Mouse (Mus musculus) lung, postnatal 0 days (tissue): ENCODE data around the gene Spink4. TPM values are rescaled to one million over a fixed set of nuclear protein-coding genes. Genes with fewer than 3 reads are reported as not detected.
A peak's percentile ranks its signal among the peaks of the same experiment; 100 is the strongest.

Experiments used
- ATAC-seq: fragments of 200-750 bp; cut with Nextera tagmentation; 2 replicates; pipeline ENCODE4 v1.8.0; 2017; ENCODE audit warnings: moderate library complexity
- DNase-seq: peaks from one replicate; pipeline ENCODE4 v3.0.0-alpha.2; 2016; ENCODE audit warnings: low spot score
- H3K27ac ChIP-seq: fragments of 300-500 bp; sonication (generic); 2 replicates; pipeline ENCODE4 v1.5.1; 2014; ENCODE audit warnings: antibody characterized with exemption, mild to moderate bottlenecking, low read length, mixed read lengths
- H3K27me3 ChIP-seq: fragments of 300-500 bp; sonication (generic); replicated peaks from 2 replicates; pipeline ENCODE4 v1.6.1; 2014; ENCODE audit warnings: low read length, mixed read lengths; ENCODE audit not compliant: insufficient read depth
- H3K36me3 ChIP-seq: fragments of 300-500 bp; sonication (generic); 2 replicates; pipeline ENCODE4 v1.6.1; 2014; ENCODE audit warnings: low read length, mixed read lengths; ENCODE audit not compliant: insufficient read depth
- H3K4me1 ChIP-seq: fragments of 300-500 bp; sonication (generic); 2 replicates; pipeline ENCODE4 v1.6.1; 2014; ENCODE audit warnings: antibody characterized with exemption, low read depth, low read length, mixed read lengths; ENCODE audit not compliant: insufficient read depth
- H3K4me2 ChIP-seq: fragments of 300-500 bp; sonication (generic); replicated peaks from 2 replicates; pipeline ENCODE4 v1.6.1; 2014; ENCODE audit warnings: low read depth, mild to moderate bottlenecking, low read length, moderate library complexity, mixed read lengths
- H3K4me3 ChIP-seq: fragments of 300-500 bp; sonication (generic); 2 replicates; pipeline ENCODE4 v1.5.1; 2014; ENCODE audit warnings: low read depth, low read length
- H3K9ac ChIP-seq: fragments of 300-500 bp; sonication (generic); replicated peaks from 2 replicates; pipeline ENCODE4 v1.6.1; 2014; ENCODE audit warnings: low read depth, mild to moderate bottlenecking
- H3K9me3 ChIP-seq: fragments of 300-500 bp; sonication (generic); 2 replicates; pipeline ENCODE4 v1.6.1; 2016; ENCODE audit warnings: low read length, mixed read lengths
- CTCF ChIP-seq: IDR thresholded peaks from 2 replicates; pipeline ENCODE4 v1.5.1; 2016; ENCODE audit warnings: antibody characterized with exemption, mild to moderate bottlenecking
- EP300 ChIP-seq: IDR thresholded peaks from 2 replicates; pipeline ENCODE4 v1.6.1; 2016; ENCODE audit warnings: antibody characterized with exemption, mild to moderate bottlenecking, control low read depth
- WGBS: fragments of 180-500 bp; shearing (Covaris S2); extraction: QIAGEN DNeasy Blood & Tissue Kit; methylation state at CpG from one replicate; pipeline ENCODE4 v1.1.7; 2014; 5-methylcytosine and 5-hydroxymethylcytosine counted together
- polyA plus RNA-seq: library from polyadenylated mRNA; unstranded; fragments of >200 nt; fragmentation: Nextera tagmentation; extraction: Ambion mirVana; gene quantifications from 2 replicates; pipeline ENCODE4 v1.2.1, GENCODE M21; 2015

Gene Spink4
- polyA plus RNA-seq, 1 experiment from 2014 or later, result 3.5 TPM

DNA sequence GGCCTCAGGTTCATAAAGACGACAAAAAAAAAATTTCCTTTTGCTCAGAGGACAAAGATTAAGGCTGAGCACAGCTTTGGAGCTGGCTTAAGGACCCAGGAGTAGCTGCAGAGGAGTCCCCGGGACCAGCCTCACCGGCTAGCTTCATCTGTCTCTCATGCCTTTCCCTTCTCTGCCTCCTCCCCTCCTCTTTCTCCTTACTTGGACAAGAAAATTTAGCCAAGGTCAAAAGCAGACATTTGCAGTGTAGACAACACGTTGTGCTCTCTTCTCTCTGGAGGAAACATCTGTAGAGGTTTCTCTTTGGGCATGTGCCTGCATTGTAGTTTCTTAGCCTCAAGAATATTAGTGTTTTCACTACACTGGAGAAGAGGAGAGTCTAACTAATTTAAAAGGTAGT lies 34.0 kb upstream of the Spink4 start:
- WGBS, result 60% methylated on average over 4 of the region's 4 CpGs
- H3K4me3 ChIP-seq, result no peak overlapping the region
- TF ChIP-seq EP300, result no peak
- TF ChIP-seq CTCF, result no peak
- no peaks in the 10 kb centered on the region for H3K36me3 ChIP-seq
- no peaks in the 10 kb centered on the region for H3K9me3 ChIP-seq
- ATAC-seq (no peak), DNase-seq (no peak)
- no peaks in the 10 kb centered on the region for H3K27me3 ChIP-seq
- 0 out of 2 replicates have a peak, but pooled peaks cover 4% of the 10 kb centered on the region for H3K4me1 ChIP-seq
- H3K9ac ChIP-seq, result no peak overlapping the region
- H3K27ac ChIP-seq, result no peak overlapping the region
- H3K4me2 ChIP-seq, result no peak overlapping the region

DNA sequence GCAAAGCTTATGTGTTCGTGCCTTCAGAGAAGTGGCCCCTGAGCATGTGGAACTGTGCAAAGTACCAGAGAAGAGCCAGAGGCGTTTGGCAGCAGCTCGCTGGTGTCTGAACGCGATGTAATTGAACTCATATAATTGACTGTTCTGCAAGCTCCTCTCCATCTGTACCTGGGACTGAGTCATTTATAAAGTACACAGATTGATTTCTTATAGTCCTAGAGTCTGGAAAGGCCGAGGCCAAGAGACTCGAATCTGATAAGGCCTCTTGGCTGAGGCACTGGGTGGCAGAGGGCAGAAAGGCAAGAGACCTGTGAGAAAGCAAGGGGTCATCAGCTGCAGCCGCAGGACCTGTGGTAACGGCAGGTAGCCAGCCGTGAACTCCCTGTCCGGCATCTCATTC lies 31.0 kb upstream of the Spink4 start:
- Histone ChIP-seq H3K27ac (no peak overlapping the region), H3K4me2 (no peak overlapping the region), H3K36me3 (no peaks in the 10 kb centered on the region), H3K9me3 (no peaks in the 10 kb centered on the region), H3K4me1 (0 out of 2 replicates have a peak, but pooled peaks cover 4% of the 10 kb centered on the region), H3K27me3 (no peaks in the 10 kb centered on the region), H3K4me3 (no peak overlapping the region), H3K9ac (no peak overlapping the region)
- WGBS, result 69% methylated on average over 11 of the region's 11 CpGs
- no peak for DNase-seq
- ATAC-seq, result no peak
- TF ChIP-seq EP300 (no peak), CTCF (no peak)

DNA sequence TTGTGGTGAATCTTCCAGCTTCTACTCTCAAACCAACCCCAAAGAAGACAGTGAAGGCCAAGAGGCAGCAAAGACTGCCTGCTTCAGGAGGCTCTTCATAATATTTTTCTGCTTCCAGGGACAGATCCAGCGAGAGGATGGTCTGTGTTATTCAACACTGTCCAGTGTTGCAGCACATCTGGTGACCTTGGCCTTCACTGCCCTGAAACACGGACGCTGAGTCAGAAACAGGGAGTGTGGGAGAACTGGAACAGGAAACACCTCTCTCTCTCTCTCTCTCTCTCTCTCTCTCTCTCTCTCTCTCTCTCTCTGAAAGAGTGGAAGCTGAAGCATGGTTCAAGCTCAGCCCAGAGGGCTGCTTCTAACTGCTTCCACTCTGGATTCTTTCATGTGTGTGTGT lies 30.6 kb upstream of the Spink4 start:
- no peaks in the 10 kb centered on the region for H3K9me3 ChIP-seq
- no peaks in the 10 kb centered on the region for H3K36me3 ChIP-seq
- H3K9ac ChIP-seq, result no peak overlapping the region
- 22% methylated on average over 3 of the region's 3 CpGs for WGBS
- no peak overlapping the region for H3K27ac ChIP-seq
- ATAC-seq (peak; percentile 76), DNase-seq (peak; percentile 76)
- no peaks in the 10 kb centered on the region for H3K27me3 ChIP-seq
- 0 out of 2 replicates have a peak, but pooled peaks cover 4% of the 10 kb centered on the region for H3K4me1 ChIP-seq
- no peak overlapping the region for H3K4me2 ChIP-seq
- no peak overlapping the region for H3K4me3 ChIP-seq
- TF ChIP-seq EP300 (peak; percentile 69), CTCF (no peak)

DNA sequence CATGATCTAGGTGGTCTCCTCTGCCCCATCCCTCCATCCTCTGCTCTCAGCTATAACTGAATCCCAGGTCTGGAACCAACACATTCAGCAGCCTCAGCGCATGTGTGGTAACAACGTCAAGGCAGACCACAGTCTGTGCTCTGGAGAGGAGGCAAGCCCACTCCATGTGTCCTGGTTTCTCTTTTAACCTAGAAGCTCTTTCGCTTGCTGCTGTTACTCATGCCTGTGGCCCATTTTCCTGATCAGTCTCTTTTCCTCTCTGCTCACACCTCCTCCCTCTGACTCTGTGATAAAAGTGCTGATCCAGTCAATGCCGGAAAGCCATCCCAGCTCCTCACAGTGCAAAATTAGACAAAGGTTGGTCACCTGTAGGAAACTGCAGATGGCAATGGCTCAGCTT lies 29.9 kb upstream of the Spink4 start:
- Histone ChIP-seq H3K4me2 (no peak overlapping the region), H3K9ac (no peak overlapping the region), H3K36me3 (no peaks in the 10 kb centered on the region), H3K4me3 (no peak overlapping the region), H3K9me3 (no peaks in the 10 kb centered on the region), H3K27me3 (no peaks in the 10 kb centered on the region), H3K27ac (no peak overlapping the region), H3K4me1 (0 out of 2 replicates have a peak, but pooled peaks cover 4% of the 10 kb centered on the region)
- ATAC-seq (no peak), DNase-seq (no peak)
- WGBS, result 86% methylated on average over 4 of the region's 4 CpGs
- TF ChIP-seq CTCF, result no peak
- no peak for TF ChIP-seq EP300

DNA sequence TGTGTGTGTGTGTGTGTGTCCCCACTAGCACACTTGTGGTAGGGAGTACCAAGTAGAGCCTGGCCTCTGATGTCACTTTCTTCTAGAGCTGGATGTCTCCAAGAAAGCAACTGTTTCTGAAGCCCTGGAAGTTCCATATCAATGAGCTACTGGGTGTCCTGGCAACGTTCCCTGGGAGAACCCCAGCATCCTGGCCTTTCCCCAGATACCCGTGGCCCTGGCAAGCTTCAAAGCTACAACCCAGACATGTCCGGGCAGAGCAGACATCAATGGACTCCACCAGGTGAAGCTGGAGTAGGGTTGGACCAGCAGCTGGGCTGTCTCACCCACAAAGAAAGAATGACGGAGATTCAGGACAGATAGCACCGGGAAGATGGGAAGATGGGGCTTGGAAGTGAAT lies 28.6 kb upstream of the Spink4 start:
- no peaks in the 10 kb centered on the region for H3K9me3 ChIP-seq
- WGBS, result 65% methylated on average over 5 of the region's 5 CpGs
- no peak for DNase-seq

DNA sequence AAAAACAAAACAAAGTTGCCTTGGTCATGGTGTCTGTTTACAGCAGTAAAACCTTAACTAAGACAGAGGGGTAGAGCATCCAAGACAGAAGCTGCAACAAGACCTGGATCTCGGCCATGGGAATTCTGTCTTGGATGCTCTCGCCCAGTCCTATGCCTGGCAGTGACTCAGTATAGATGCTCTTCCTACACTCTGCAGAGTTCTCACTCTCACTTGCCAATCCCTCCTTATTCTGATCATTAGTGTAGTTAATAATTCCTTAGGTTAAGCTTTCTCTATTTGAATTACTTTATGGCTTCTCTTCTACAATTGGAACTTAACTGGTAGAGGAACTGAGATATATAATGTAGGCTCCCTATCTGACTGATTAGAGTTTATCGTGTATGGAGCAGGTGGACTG lies 24.7 kb upstream of the Spink4 start:
- TF ChIP-seq CTCF (no peak), EP300 (no peak)
- WGBS, result 89% methylated on average over 3 of the region's 3 CpGs
- no peak for ATAC-seq

More for the DNA sequence above, 28.6 kb upstream of the Spink4 start:
- no peak overlapping the region for H3K27ac ChIP-seq
- H3K4me3 ChIP-seq, result no peak overlapping the region
- 0 out of 2 replicates have a peak, but pooled peaks cover 4% of the 10 kb centered on the region for H3K4me1 ChIP-seq
- H3K36me3 ChIP-seq, result no peaks in the 10 kb centered on the region
- TF ChIP-seq EP300 (no peak), CTCF (no peak)
- H3K4me2 ChIP-seq, result no peak overlapping the region
- H3K9ac ChIP-seq, result no peak overlapping the region
- no peaks in the 10 kb centered on the region for H3K27me3 ChIP-seq
- no peak for ATAC-seq

DNA sequence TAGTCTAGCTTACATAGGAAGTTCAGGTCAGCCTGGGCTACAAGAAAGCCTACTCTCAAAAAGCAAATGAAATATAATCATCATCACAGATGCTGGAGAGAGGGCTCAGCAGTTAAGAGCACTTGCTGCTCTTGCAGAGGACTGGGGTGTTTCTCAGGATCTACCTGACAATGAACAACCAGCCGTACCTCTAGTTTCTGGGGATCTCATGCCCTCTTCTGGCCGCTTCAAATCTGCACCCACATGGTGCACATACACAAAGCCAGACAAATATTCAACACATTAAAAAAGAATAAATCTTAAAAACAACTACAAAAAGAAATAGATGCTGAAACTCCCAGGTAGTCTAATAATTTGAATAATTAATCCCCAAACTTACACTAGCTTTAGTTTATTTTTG lies 24.2 kb upstream of the Spink4 start:
- H3K27me3 ChIP-seq, result no peaks in the 10 kb centered on the region
- no peak for ATAC-seq
- no peaks in the 10 kb centered on the region for H3K4me1 ChIP-seq
- H3K4me3 ChIP-seq, result no peak overlapping the region
- no peak overlapping the region for H3K9ac ChIP-seq
- DNase-seq, result no peak
- no peak overlapping the region for H3K27ac ChIP-seq
- TF ChIP-seq CTCF, result peak; percentile 15; the same call in 1 of the 2 replicates
- no peak for TF ChIP-seq EP300
- H3K9me3 ChIP-seq, result no peaks in the 10 kb centered on the region
- H3K36me3 ChIP-seq, result no peaks in the 10 kb centered on the region
- no peak overlapping the region for H3K4me2 ChIP-seq
- whole genome bisulfite sequencing, result 94% methylated on average over 2 of the region's 2 CpGs

More for the DNA sequence above, 24.7 kb upstream of the Spink4 start:
- Histone ChIP-seq H3K4me3 (no peak overlapping the region), H3K36me3 (no peaks in the 10 kb centered on the region), H3K27ac (no peak overlapping the region), H3K9me3 (no peaks in the 10 kb centered on the region), H3K4me2 (no peak overlapping the region), H3K27me3 (no peaks in the 10 kb centered on the region), H3K9ac (no peak overlapping the region), H3K4me1 (no peaks in the 10 kb centered on the region)
- no peak for DNase-seq
